Mouse (Mus musculus): ENCODE data around the gene Wwox. TPM values are rescaled to one million over a fixed set of nuclear protein-coding genes. Genes with fewer than 3 reads are reported as not detected.

The Wwox gene
- total and polyA plus RNA-seq, 3 experiments = 7.8 to 11.5 (median 9.1) TPM

DNA sequence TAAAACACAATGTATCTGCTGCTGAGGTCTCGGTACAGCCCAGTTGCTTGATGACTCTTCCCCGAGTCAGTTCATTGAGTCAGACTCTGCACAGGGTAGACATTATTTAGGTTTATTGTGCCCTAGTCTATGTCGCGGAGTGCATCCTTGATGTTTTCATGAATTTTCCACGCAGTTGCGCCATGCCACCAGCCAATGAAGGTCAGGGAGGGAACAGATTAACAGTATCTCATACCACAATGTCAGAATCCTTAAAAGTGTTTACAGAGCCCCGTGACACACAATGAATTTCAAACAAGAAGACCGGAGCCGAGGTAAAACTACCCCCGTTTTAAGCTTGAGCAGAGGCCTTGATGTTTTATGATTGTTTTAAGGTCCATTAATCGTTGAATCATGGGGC, 561.3 kb downstream of the Wwox start:
- no peak for DNase-seq (ENCODE audit: extremely low read depth)
- H3K27me3 ChIP-seq (replicated peaks) = no peaks in the 10 kb centered on the region
- H3K79me2 ChIP-seq (replicated peaks; ENCODE audit: control insufficient read depth, extremely low read depth, insufficient read depth, poor library complexity, severe bottlenecking) = no peaks in the 10 kb centered on the region
- dilution Hi-C loops (cut with MboI; ENCODE audit: extremely low pct_ligation_motif_present, extremely low pct_unique_long_range_greater_than_20kb, low sequenced_read_pairs) = no loop called here
- no peak overlapping the region for H3K9ac ChIP-seq (ENCODE audit: insufficient read depth, low read depth)
- no peak overlapping the region for H3K27ac ChIP-seq (ENCODE audit: insufficient read depth, low read depth)
- no peaks in the 10 kb centered on the region for H3K36me3 ChIP-seq (replicated peaks in 1 of 2; ENCODE audit: control insufficient read depth in 1 of 2, insufficient read depth in 1 of 2, low read length in 1 of 2)
- in situ Hi-C loops (cut with MboI; ENCODE audit: low pct_ligation_motif_present, low pct_unique_long_range_greater_than_20kb, low sequenced_read_pairs) = no loop called here
- H3K4me3 ChIP-seq (replicated peaks in 1 of 3; ENCODE audit: low read depth in 2 of 3, low read length in 2 of 3, poor library complexity in 1 of 3) = no peak overlapping the region
- H3K9me3 ChIP-seq (replicated peaks; ENCODE audit: low read length) = peaks cover 11% of the 10 kb centered on the region
- H3K4me2 ChIP-seq (ENCODE audit: insufficient read depth, low read depth, poor library complexity, severe bottlenecking) = no peak overlapping the region
- TF ChIP-seq MAZ (IDR thresholded peaks at IDR 0.05; ENCODE audit: low read depth, low read length) = no peak
- TF ChIP-seq UBTF (IDR thresholded peaks at IDR 0.05; ENCODE audit: low read depth, low read length) = no peak
- no peak for TF ChIP-seq POLR2AphosphoS2 (IDR thresholded peaks at IDR 0.05; ENCODE audit: low read depth, low read length)
- TF ChIP-seq MAFK (IDR thresholded peaks at IDR 0.05; ENCODE audit: insufficient replicate concordance, low read length) = no peak
- no peak for TF ChIP-seq ZNF384 (IDR thresholded peaks at IDR 0.05; ENCODE audit: low read depth, low read length)
- TF ChIP-seq ELF1 (IDR thresholded peaks at IDR 0.05; ENCODE audit: low read depth, low read length) = no peak
- TF ChIP-seq SMC3 (IDR thresholded peaks at IDR 0.05; ENCODE audit: low read depth, low read length) = no peak
- no peak for TF ChIP-seq USF2 (conservative IDR thresholded peaks at IDR 0.05; ENCODE audit: low read depth, low read length)
- no peak for TF ChIP-seq NELFE (IDR thresholded peaks at IDR 0.05; ENCODE audit: low read depth, low read length)
- no peak for TF ChIP-seq MAX (IDR thresholded peaks at IDR 0.05; ENCODE audit: low read length)
- TF ChIP-seq JUN (IDR thresholded peaks at IDR 0.05; ENCODE audit: insufficient read depth, low read depth, low read length) = no peak
- no peak for TF ChIP-seq IRF4 (IDR thresholded peaks at IDR 0.05; ENCODE audit: low read depth, low read length)
- H3K4me1 ChIP-seq (ENCODE audit: control insufficient read depth in 1 of 2, insufficient read depth in 2 of 2) = no peaks in the 10 kb centered on the region

DNA sequence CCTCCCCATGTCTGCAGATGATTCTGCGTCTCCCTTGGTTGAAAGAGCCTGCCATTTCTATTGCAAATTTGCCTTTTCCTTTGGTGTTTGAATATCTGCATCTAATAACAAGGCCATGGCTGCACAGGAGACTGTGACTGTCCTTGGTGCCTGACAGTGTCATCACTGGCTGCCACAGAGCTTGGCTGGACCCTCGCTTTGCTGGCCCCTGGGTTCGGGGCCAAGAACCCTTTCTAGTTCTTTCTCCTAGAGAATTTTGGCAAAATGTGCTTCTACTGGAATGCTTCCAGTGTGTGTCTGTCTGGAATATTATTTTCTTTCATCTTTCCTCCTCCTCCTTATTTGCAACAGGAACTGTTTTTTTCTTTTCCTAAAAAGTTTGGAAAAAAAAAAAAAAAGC, 565.6 kb downstream of the Wwox start:
- H3K9me3 ChIP-seq (replicated peaks; ENCODE audit: low read length) = peaks cover 3% of the 10 kb centered on the region
- no peak overlapping the region for H3K4me2 ChIP-seq (ENCODE audit: insufficient read depth, low read depth, poor library complexity, severe bottlenecking)

DNA sequence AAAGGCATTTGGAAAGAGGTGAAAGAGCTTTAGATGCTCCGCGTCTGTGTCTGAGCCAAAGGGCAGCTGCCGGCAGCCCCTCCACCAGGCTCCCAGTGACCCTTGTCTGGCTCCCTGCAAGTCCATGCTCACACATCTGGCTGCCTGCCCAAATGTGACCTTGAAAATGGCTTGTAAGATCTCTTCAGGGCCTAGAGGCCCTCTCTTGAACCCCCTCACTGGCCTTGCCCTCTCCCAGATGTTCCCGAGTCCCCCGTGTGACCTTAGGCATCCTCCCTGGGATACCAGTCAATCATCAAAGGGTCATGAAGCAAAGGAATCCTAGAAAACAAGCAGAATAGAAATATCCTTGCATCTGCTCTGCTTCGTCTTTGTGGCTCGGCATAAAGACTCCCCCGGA, 567.1 kb downstream of the Wwox start:
- Histone ChIP-seq H3K36me3 (replicated peaks in 1 of 2; ENCODE audit: control insufficient read depth in 1 of 2, insufficient read depth in 1 of 2, low read length in 1 of 2) (no peaks in the 10 kb centered on the region), H3K27ac (ENCODE audit: insufficient read depth, low read depth) (no peak overlapping the region), H3K4me1 (ENCODE audit: control insufficient read depth in 1 of 2, insufficient read depth in 2 of 2) (no peaks in the 10 kb centered on the region), H3K4me2 (ENCODE audit: insufficient read depth, low read depth, poor library complexity, severe bottlenecking) (no peak overlapping the region), H3K27me3 (replicated peaks) (no peaks in the 10 kb centered on the region), H3K9ac (ENCODE audit: insufficient read depth, low read depth) (no peak overlapping the region), H3K9me3 (replicated peaks; ENCODE audit: low read length) (peaks cover 1% of the 10 kb centered on the region), H3K4me3 (replicated peaks in 1 of 3; ENCODE audit: low read depth in 2 of 3, low read length in 2 of 3, poor library complexity in 1 of 3) (no peak overlapping the region), H3K79me2 (replicated peaks; ENCODE audit: control insufficient read depth, extremely low read depth, insufficient read depth, poor library complexity, severe bottlenecking) (no peaks in the 10 kb centered on the region)
- DNase-seq (ENCODE audit: extremely low read depth) = no peak
- TF ChIP-seq MAX (IDR thresholded peaks at IDR 0.05; ENCODE audit: low read length) (no peak), MAFK (IDR thresholded peaks at IDR 0.05; ENCODE audit: insufficient replicate concordance, low read length) (no peak), POLR2AphosphoS2 (IDR thresholded peaks at IDR 0.05; ENCODE audit: low read depth, low read length) (no peak)
- dilution Hi-C loops (cut with MboI; ENCODE audit: extremely low pct_ligation_motif_present, extremely low pct_unique_long_range_greater_than_20kb, low sequenced_read_pairs) (no loop called here), in situ Hi-C loops (cut with MboI; ENCODE audit: low pct_ligation_motif_present, low pct_unique_long_range_greater_than_20kb, low sequenced_read_pairs) (no loop called here)

More for the DNA sequence above, 565.6 kb downstream of the Wwox start:
- H3K27me3 ChIP-seq (replicated peaks) = no peaks in the 10 kb centered on the region
- H3K79me2 ChIP-seq (replicated peaks; ENCODE audit: control insufficient read depth, extremely low read depth, insufficient read depth, poor library complexity, severe bottlenecking) = no peaks in the 10 kb centered on the region
- dilution Hi-C loops (cut with MboI; ENCODE audit: extremely low pct_ligation_motif_present, extremely low pct_unique_long_range_greater_than_20kb, low sequenced_read_pairs) (no loop called here), in situ Hi-C loops (cut with MboI; ENCODE audit: low pct_ligation_motif_present, low pct_unique_long_range_greater_than_20kb, low sequenced_read_pairs) (no loop called here)
- no peaks in the 10 kb centered on the region for H3K4me1 ChIP-seq (ENCODE audit: control insufficient read depth in 1 of 2, insufficient read depth in 2 of 2)
- H3K27ac ChIP-seq (ENCODE audit: insufficient read depth, low read depth) = no peak overlapping the region
- no peak for DNase-seq (ENCODE audit: extremely low read depth)
- H3K36me3 ChIP-seq (replicated peaks in 1 of 2; ENCODE audit: control insufficient read depth in 1 of 2, insufficient read depth in 1 of 2, low read length in 1 of 2) = no peaks in the 10 kb centered on the region
- no peak overlapping the region for H3K4me3 ChIP-seq (replicated peaks in 1 of 3; ENCODE audit: low read depth in 2 of 3, low read length in 2 of 3, poor library complexity in 1 of 3)
- TF ChIP-seq JUN (IDR thresholded peaks at IDR 0.05; ENCODE audit: insufficient read depth, low read depth, low read length) (no peak), EP300 (IDR thresholded peaks at IDR 0.05; ENCODE audit: low read length) (no peak), ETS1 (conservative IDR thresholded peaks at IDR 0.05; ENCODE audit: low read depth, low read length) (no peak), MAX (IDR thresholded peaks at IDR 0.05; ENCODE audit: low read length) (no peak), CHD1 (IDR thresholded peaks at IDR 0.05; ENCODE audit: low read depth, low read length) (no peak)
- no peak overlapping the region for H3K9ac ChIP-seq (ENCODE audit: insufficient read depth, low read depth)
